Mouse (Mus musculus): ENCODE data around the gene Eomes. TPM values are rescaled to one million over a fixed set of nuclear protein-coding genes. Genes with fewer than 3 reads are reported as not detected.
A peak's percentile ranks its signal among the peaks of the same experiment; 100 is the strongest.

The Eomes gene
- not detected in 2 replicates for total RNA-seq (2014; fragmentation: Nextera tagmentation)
- not detected in 2 replicates for total RNA-seq (2017)

DNA sequence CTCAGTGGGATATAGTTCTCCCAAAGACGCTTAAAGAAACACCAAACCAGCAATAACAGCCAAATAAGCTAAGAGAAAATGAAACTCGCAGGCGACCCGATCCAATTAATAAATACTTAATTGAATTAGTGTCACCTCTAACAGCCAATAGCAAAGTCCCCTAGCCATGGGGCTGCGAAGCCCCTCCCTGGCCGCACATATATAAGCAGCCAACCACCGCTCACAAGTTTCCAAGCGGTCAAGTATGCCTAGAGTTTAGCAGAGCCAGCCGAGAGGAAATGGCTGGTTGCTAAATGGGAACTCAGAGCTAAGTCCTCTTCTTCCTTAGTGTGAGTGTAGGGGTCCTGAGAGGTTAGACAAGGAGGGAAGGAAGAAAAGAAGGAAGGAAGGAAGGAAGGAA lies at the start of gene Eomes:
TSS of gene Eomes (plus strand) at position 252 of the 400 bp plus-strand sequence.
- ATAC-seq (replicated peaks; ENCODE audit: poor library complexity, severe bottlenecking): peak; percentile 29

DNA sequence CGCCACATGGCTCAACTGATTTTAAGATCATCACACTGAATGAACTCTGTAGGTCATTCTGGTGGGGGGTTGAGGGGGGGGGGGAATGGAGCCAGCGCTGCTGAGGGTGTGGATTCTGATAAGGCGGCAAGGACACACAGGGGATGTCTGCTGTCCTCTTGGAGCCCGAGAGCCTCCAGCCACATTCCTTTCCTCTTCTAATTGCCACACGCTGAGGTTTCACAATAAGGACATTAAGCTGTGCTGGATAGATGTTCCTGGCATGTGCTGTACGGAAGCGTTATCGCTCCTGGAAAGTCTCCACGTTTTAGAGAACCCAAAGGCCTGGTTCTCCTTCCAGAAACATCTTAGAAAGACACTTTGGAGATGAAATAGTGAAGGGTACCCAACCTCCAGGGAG lies 33.2 kb upstream of the Eomes start:
- ATAC-seq (replicated peaks; ENCODE audit: poor library complexity, severe bottlenecking): no peak

DNA sequence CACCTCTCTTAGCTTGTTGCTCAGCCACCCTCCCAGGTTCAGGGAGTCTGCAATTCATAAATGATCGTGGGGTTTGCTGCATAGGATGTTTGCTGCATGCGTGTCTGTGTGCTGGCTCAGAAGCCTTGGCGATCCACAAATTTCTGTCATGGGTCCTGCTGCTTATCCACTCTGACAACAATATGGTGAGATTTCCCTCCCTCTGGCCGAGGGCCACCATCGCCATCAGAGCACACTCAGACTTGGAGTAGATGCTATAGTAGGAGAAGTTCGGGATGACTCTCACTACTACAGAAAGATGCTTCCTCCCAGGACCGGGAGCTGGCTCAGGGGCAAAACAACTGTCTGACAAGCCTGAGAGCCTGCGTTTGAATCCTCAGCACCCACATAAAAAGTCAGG lies 28.7 kb upstream of the Eomes start:
- no peak for ATAC-seq (replicated peaks; ENCODE audit: poor library complexity, severe bottlenecking)

DNA sequence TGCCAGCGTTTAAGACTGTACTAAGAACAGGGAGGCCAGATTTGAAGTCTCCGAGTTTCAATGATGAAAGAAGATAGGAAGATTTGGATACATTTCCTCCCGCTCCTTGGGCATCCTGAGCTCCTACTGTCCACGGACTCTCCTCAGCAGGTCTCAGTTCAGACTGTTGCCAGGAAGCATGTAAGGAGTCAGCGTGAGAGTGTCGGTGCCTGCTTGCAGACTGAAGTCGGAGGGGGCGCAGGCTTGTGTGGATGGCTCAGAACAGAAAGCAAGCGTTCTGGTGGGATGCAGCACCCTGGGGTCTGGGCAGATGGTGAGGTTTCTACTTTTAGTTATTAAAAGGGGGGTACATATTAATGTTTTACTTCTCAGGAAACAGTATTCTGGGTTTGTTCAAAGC lies 24.6 kb upstream of the Eomes start:
- ATAC-seq (replicated peaks; ENCODE audit: poor library complexity, severe bottlenecking): peak; percentile 38; the same call in 1 of the 2 replicates

DNA sequence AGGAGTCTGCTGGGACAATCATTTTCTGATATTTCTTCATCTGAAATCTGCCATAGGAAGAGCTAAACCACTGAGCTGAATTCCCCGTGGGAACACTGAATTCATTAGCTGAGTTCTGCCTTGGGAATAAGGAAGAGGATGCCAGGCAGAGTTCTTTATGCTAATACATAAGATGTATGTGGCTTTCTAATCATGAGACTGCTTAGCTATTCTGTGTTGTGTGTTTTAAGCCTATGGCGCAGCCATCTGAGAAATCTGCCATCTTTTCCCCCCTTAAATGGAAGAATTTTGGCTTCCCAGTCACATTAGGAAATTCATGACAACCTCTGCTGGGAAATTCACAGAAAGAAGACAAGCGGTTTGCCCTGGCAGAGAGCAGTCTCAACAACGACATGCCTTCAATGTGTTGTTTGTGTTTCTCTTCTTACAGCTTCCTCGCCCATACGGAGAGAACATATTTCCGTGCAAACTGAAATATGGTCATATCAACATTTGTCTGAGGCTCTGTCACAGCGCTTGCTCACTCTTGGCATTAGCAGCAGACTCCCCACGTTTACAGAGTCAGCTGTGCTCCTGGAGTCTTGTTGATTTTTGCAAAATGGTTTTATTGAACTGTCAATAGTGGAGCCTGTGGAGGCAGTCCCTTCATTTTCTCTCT lies 22.7 kb upstream of the Eomes start:
- no peak for ATAC-seq (replicated peaks; ENCODE audit: poor library complexity, severe bottlenecking)

DNA sequence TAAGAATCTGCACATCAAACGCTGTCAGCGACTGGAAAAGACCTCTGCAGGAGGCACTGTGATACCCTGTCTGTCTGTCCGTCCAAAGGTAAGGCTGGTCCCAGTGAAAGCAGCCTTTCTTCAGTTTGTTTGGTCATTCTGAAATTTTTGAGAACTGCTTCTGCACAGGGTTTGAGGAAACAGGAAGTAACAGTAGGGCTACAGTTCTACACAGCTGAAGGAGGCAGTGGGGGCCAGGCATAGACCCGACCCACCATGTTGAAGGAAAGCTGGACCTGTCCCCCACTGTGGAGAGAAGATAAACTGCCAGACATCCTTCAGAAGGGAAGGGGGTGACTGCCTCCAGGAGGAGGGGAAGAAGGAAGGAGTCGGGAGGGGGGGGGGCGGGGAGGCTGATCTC lies 21.6 kb upstream of the Eomes start:
- ATAC-seq (replicated peaks; ENCODE audit: poor library complexity, severe bottlenecking): peak; percentile 68

DNA sequence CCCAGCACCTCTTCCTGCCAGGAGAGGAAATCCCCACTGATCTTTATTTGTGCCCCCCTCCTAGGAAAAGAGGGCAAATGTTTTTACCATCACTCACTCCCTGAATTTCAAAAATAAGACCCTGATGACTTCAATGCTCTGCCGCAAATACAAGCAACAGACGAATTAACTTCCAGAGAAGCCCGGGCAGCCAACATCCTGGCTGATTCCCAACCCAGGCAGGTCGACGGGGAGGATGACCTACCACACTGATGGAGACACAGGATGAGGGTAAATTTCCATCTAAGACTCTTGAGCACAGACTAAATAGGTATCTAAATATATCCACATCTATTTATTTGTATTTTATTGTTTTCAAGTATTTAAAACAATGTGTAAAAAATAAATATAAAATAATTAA lies 20.0 kb upstream of the Eomes start:
- ATAC-seq (replicated peaks; ENCODE audit: poor library complexity, severe bottlenecking): no peak

DNA sequence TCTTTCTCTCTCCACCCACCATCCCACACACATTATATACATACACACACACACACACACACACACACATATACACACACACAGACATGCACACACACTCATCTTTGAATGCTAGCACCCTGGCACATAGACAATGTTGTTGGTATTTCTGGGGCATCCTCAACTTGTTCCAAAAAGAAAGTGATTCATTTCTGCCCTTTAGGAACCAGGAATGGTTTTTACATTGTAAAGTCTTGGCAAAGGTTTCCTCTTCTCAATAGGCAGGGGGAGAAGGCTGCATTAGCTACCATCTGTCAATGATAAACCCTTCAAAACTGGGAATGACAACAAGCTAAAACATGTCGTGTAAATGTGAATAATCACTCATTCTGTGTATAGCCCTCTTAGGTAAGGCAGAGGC lies 14.0 kb upstream of the Eomes start:
- no peak for ATAC-seq (replicated peaks; ENCODE audit: poor library complexity, severe bottlenecking)

DNA sequence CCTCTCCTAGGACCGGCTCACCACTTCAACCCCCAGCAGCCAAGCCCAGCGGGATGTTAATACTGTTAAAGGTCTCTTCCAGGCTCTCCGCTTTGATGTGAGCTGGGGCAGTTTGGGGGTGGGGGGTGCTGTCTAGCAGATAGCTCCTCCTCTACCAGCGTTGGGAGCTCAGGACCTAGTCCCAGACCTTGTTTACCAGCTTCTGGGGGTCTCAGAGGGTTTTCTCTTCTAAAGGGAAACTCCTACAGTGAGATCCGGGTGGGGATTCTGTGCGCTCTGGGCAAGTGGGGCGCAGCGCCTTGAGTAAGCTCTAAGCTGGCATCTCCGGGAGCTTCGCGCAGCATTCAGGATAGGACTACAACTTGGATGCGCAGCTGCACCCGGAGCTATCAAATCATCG lies 9.7 kb upstream of the Eomes start:
- no peak for ATAC-seq (replicated peaks; ENCODE audit: poor library complexity, severe bottlenecking)

DNA sequence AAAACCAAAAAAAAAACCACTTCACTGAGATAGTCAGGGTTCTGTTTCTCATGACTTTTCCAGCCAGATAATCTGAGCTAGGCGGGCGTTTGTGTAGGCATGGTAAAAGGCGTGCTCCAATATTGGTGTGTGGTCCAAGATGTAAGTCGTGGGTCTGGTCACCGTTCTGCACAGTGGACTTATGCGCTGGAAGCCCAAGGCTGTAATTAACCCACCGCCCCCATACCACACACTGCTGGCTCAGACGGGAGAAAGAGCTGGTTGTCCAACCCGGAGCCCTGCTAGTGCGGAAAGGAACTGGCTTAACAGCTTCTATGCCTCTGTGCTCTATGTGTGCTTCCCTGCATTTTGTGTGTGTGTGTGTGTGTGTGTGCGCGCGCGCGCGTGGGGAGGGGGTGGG lies 8.7 kb upstream of the Eomes start:
- ATAC-seq (replicated peaks; ENCODE audit: poor library complexity, severe bottlenecking): no peak

DNA sequence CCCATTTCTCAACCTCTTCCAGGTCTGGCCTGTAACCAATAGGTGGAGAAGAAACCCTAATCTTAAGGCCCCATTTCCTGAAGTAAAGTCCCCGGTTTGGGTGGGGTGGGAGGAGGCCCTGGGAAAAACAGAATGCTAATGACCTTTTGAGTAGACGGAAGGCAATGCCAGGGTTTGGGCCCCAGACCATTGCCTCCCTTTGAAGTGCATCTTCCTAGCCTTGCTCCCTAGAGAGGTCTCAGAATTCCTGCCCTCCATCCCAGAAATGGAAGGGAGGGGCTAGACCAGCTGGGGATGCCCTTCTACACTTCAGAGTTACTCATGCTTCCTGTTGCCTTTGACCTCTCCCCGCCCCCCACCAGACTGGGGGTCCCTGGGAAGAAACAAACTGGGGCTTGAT lies 6.7 kb upstream of the Eomes start:
- ATAC-seq (replicated peaks; ENCODE audit: poor library complexity, severe bottlenecking): no peak

DNA sequence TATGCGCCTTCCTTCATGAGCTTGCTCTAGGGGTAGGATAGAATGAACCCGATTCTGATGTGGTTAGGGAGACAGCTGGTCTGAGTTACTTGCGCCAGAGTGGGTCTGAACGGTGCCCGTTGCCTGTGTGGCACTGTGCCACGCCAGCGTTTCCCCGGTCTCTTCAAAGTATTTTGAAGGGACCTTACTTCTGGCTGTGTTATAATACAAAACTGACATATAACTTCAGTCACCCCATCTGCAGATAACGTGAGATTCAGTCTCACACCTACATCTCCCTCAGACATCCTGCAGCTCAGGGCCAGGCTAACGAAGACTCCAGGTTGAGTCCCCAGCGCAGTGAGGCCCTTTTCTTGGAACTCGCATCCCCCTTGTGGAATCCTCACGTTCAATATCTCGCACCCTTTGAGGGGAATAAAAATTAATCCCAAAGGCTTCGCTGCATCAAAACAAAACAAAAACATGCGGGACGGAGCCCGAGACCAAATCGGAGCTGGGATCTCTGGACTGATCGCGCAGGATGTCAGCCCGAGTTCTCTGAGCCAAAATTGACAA lies 1.7 kb upstream of the Eomes start:
- no peak for ATAC-seq (replicated peaks; ENCODE audit: poor library complexity, severe bottlenecking)

DNA sequence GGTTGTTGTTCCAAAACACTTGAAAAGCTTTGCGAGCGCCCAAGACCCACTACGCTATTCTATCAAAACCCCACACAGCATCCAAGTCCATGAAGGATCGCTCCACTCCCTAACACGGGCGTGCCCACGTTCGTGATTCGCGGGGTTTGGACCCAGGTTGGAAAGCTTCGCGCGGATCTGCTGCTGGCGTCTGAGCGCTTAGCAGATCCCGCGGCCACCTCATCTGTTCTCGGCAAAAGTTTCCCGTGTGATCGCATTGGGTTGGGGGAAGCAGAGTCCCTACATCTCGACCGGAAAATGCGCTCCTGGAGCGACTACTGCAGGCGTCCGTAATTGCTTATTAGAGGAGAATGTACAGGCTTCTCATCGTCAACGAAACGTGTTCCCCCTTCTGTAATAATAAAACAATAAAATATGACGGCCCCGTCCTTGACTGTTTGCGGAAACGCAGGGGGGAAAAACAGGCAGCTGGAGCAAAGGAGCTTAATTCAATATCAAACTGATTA lies 1.2 kb upstream of the Eomes start:
- ATAC-seq (replicated peaks; ENCODE audit: poor library complexity, severe bottlenecking): no peak

DNA sequence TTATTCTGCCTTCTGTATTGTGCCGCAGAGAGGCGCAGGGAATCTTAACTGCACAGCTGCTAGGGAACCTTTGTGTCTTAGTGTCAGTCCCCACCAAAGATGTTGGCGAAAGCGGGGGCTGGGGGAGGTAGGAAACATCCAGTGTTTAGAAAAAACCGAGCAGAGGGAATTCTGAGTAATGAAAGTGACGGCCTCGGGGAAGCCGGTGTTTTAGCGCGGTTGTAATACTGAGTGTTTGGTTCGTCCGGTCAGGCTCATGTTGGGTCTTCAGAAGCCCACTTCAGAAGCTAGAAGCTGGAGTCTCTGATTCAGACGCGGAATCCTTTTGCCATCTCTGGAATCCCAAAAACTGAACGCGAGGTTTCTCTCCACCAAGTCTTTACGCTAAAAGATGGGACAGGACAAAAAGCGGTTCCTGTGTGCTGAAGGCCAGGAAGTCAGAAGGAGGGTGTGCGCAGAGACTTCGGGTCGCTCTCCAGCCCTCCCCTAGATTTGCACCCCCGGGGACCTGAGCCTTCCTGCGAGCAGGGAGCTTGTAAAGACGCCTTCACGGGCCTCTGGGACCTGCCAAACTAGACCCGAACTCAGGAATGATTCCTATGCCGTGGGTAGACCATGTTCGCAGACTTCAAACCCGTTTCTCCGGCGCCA lies 606 bp upstream of the Eomes start:
- ATAC-seq (replicated peaks; ENCODE audit: poor library complexity, severe bottlenecking): no peak

DNA sequence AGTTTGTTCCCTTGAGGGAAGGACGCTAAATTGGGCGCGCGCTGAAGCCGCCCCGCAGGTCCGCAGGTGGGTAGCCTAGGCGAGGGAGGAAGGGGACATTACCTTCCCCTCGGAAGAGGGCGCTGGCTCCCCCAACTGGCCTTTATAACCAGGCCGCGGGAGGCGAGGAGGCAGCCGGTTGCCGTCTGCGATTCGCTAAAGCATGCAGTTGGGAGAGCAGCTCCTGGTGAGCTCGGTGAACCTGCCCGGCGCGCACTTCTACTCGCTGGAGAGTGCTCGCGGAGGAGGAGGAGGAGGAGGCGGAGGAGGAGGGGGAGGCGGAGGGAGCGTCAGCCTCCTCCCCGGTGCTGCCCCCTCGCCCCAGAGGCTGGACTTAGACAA lies 436 bp downstream of the Eomes start:
- ATAC-seq (replicated peaks; ENCODE audit: poor library complexity, severe bottlenecking): peak; percentile 36

DNA sequence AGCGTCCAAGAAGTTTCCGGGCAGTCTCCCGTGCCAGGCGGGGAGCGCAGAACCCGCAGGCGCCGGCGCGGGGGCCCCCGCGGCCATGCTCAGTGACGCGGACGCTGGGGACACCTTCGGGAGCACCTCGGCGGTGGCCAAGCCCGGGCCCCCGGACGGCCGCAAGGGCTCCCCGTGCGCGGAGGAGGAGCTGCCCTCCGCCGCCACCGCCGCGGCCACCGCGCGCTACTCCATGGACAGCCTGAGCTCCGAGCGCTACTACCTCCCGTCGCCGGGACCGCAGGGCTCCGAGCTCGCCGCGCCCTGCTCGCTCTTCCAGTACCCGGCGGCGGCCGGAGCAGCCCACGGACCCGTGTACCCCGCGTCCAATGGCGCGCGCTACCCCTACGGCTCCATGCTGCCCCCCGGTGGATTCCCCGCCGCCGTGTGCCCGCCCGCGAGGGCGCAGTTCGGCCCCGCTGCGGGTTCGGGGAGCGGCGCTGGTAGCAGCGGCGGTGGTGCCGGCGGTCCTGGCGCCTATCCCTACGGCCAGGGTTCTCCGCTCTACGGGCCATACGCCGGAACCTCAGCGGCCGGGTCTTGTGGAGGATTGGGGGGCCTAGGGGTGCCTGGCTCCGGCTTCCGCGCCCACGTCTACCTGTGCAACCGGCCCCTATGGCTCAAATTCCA lies 961 bp downstream of the Eomes start:
- ATAC-seq (replicated peaks; ENCODE audit: poor library complexity, severe bottlenecking): peak; percentile 75

DNA sequence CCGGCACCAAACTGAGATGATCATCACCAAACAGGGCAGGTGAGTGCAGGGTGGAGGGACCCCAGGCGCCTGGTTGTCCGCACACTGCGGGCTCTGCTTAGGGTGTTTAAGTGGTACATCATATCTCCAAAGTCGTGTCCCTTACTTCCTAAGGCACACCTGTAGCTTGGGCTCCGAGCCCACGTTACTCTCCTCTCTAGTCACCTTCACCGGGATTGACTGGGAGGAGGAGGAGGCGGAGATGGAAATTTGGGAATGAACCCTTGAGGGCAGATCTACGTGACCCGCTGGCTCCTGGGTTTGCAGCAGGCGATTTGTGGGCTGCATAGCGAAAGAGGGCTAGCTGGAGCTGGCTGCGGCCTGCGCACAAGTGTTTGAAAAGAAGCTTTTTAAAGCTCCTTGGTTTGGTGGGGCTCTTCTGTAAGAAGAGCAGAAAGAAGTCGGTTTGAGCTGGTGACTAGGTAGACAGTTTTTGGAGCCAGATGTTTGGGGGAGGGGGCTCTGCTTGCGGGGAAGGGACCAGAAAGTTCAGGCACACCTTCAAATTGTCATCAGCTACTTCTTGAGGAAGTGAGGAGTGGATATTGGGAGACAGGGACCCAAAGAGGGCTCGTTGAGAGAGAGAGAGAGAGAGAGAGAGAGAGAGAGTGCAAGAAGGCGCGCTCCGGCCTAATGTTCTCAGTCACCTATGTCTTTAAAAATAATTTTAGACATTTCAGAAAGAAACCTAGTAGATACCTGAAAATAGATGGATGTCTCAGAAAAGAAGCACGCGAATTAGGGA lies 1.7 kb downstream of the Eomes start:
- ATAC-seq (replicated peaks; ENCODE audit: poor library complexity, severe bottlenecking): peak; percentile 6; the same call in 1 of the 2 replicates

DNA sequence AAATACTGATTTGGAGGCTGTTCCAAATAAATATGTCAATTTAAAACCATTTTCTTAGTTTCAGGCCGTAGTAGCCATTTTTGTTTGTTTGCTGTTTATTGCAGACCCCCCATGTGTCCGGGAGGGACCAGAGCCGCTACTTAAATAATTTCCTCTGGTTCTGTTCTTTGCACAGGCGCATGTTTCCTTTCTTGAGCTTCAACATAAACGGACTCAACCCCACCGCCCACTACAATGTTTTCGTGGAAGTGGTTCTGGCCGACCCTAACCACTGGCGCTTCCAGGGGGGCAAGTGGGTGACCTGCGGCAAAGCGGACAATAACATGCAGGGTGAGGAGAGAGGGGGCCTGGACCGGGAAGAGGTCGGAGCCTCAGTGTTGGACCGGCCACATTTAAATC lies 2.3 kb downstream of the Eomes start:
- ATAC-seq (replicated peaks; ENCODE audit: poor library complexity, severe bottlenecking): no peak

DNA sequence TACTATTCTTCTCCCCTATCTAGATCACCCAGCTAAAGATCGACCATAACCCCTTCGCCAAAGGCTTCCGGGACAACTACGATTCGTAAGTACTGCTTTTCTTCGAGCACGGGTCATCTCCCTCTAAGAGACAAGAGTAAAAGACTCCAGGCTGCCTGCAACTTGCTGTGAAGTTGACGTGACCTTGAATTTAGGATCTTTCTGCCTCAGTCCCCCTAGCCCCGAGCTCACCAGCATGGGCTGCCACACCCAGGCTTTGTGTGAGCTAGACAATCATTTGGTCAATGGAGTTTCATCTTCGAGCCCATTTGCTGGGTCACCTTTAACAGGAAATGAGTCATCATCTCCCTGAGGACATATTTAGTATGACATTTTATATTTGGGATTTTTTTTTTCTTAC lies 4.2 kb downstream of the Eomes start:
- ATAC-seq (replicated peaks; ENCODE audit: poor library complexity, severe bottlenecking): no peak

DNA sequence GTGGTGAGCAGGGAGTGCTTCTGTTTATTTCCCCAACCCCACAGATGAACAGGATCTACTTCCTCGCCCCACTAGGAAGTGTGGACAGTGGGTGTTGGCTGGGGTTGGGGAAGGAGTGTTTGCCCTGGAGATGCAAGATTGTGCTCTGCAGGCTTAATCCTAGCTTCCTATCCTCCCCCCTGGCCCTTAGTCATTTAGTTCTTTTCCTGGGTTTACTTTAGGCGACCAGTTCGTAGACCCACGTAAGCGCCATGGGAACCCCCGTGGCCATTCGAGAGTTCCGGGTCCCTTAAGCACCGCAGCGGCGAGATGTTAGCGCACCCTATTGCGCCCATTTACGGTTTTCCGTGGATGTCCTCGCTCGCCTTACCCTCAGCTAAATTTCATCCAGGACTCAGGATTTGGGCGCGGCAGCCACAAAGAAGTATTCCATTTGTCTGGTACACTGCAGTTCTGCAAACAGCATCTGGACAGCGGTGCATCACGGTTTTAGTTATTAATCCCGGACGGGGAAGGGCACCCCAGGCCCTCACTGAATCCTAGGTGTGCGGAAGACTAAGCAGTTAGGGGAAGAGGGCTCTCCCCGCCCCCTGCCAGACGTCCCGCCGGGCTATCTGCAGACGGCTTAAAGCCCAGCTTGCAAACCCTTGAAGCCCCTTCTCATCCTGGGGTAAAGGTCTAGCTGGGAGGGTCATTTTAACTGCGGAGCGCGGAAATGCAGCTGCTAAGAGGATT lies 8.5 kb downstream of the Eomes start:
- no peak for ATAC-seq (replicated peaks; ENCODE audit: poor library complexity, severe bottlenecking)
